Mouse (Mus musculus) erythroblast, embryonic 14.5 days (primary cell): ENCODE measurements around the gene Gm11077. TPM values are rescaled to one million over a fixed set of nuclear protein-coding genes. Genes with fewer than 3 reads are reported as not detected.

Experiments used
- H3K27me3 ChIP-seq: 2 replicates; pipeline ENCODE4 v1.6.1; 2012; ENCODE audit warnings: inconsistent platforms; ENCODE audit not compliant: control insufficient read depth
- H3K36me3 ChIP-seq: 2 replicates; pipeline ENCODE4 v1.6.1; 2012; ENCODE audit warnings: mild to moderate bottlenecking, inconsistent platforms; ENCODE audit not compliant: control insufficient read depth
- H3K4me1 ChIP-seq: 2 replicates; pipeline ENCODE4 v1.6.1; 2012; ENCODE audit warnings: inconsistent platforms; ENCODE audit not compliant: control insufficient read depth
- H3K4me3 ChIP-seq: replicated peaks from 2 replicates; pipeline ENCODE3; 2012; ENCODE audit warnings: moderate library complexity, mild to moderate bottlenecking, inconsistent platforms
- H3K9me3 ChIP-seq: 2 replicates; pipeline ENCODE4 v1.6.1; 2012; ENCODE audit warnings: low read length, inconsistent platforms, mixed read lengths; ENCODE audit not compliant: control insufficient read depth
- GATA1 ChIP-seq: IDR thresholded peaks from 2 replicates; pipeline ENCODE4 v1.6.1; 2012; ENCODE audit warnings: low read length, inconsistent platforms, mixed read lengths
- TAL1 ChIP-seq: IDR thresholded peaks from 3 replicates; pipeline ENCODE4 v1.6.1; 2012; ENCODE audit warnings: low read length, inconsistent platforms, mixed read lengths
- polyA plus RNA-seq: library from polyadenylated mRNA; stranded (reverse); fragments of >175 nt; gene quantifications from 2 replicates; pipeline ENCODE4 v1.2.3, GENCODE M21; 2012

Gm11077 gene
- polyA plus RNA-seq, 1 experiment: not detected

DNA sequence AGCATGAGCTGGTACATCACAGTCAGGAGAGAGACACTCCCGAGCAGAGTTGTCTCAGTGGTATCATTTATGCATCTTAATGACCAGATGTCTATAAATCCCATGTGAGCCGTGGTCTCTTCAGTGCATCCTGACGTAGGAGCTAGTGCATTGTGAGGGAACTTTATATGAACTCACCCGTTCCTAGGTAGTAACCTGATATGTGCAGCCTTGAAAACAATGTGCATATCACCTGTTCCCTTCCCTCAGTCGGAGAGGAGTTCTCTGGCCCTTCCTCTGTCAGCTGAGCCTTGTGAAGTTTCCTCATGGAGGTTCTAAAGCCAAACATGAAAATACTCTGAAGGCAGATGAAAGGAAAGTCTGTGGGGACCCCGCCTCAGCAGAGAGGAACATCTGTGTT lies 27.8 kb upstream of the Gm11077 start:
- H3K36me3 ChIP-seq: no peaks in the 10 kb centered on the region
- H3K4me1 ChIP-seq: no peaks in the 10 kb centered on the region
- peaks cover 18% of the 10 kb centered on the region for H3K9me3 ChIP-seq
- no peak for TF ChIP-seq GATA1
- TF ChIP-seq TAL1: no peak
- no peak overlapping the region for H3K4me3 ChIP-seq
- H3K27me3 ChIP-seq: no peaks in the 10 kb centered on the region

- H3K4me3 ChIP-seq: no peak overlapping the region
- H3K9me3 ChIP-seq: peaks cover 14% of the 10 kb centered on the region
- H3K27me3 ChIP-seq: no peaks in the 10 kb centered on the region
- TF ChIP-seq GATA1 (no peak), TAL1 (no peak)
- H3K36me3 ChIP-seq: no peaks in the 10 kb centered on the region
- H3K4me1 ChIP-seq: no peaks in the 10 kb centered on the region
Observed at GRCm38 (mm10) chr6:140705132-140705531, 24.0 kb upstream of the Gm11077 start.

GRCm38 (mm10) chr6:140706056-140706455 lies 23.0 kb upstream of the Gm11077 start:
- H3K4me3 ChIP-seq: no peak overlapping the region
- H3K9me3 ChIP-seq: peaks cover 8% of the 10 kb centered on the region
- no peaks in the 10 kb centered on the region for H3K36me3 ChIP-seq
- TF ChIP-seq TAL1 (no peak), GATA1 (no peak)
- no peaks in the 10 kb centered on the region for H3K4me1 ChIP-seq
- H3K27me3 ChIP-seq: no peaks in the 10 kb centered on the region

- no peaks in the 10 kb centered on the region for H3K27me3 ChIP-seq
- TF ChIP-seq GATA1: no peak
- no peak for TF ChIP-seq TAL1
- no peak overlapping the region for H3K4me3 ChIP-seq
- H3K9me3 ChIP-seq: peaks cover 3% of the 10 kb centered on the region
- no peaks in the 10 kb centered on the region for H3K36me3 ChIP-seq
- H3K4me1 ChIP-seq: no peaks in the 10 kb centered on the region
Observed at GRCm38 (mm10) chr6:140708059-140708458, 21.0 kb upstream of the Gm11077 start.

- Histone ChIP-seq H3K36me3 (no peaks in the 10 kb centered on the region), H3K4me1 (no peaks in the 10 kb centered on the region), H3K9me3 (peaks cover 3% of the 10 kb centered on the region), H3K4me3 (no peak overlapping the region), H3K27me3 (no peaks in the 10 kb centered on the region)
- TF ChIP-seq TAL1 (no peak), GATA1 (no peak)
Observed at GRCm38 (mm10) chr6:140709415-140710107, 19.5 kb upstream of the Gm11077 start.

- H3K9me3 ChIP-seq: no peaks in the 10 kb centered on the region
- H3K4me3 ChIP-seq: no peak overlapping the region
- TF ChIP-seq GATA1: no peak
- TF ChIP-seq TAL1: no peak
Observed at GRCm38 (mm10) chr6:140712754-140713153, 16.3 kb upstream of the Gm11077 start.

DNA sequence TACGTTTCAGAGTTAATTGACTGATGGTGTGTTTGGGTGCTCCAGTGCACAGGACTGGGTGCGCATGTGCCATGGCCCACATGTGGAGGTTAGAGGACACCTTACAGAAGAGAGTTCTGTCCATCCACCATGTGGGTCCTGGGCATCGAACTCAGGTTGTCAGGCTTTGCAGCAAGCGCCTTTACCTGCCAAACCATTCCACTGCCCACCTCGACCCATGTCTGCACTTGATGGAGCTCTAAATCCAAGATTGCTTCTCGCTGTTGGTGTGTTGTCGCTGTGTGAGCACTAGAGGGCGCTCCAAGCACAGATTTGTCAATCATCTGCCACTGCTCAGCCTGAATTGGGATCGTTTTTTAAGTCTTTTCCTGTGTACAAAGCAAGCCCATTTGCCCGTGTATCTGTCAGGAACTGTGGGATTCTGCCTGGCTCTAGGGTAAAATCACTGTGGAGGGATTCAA lies 14.1 kb upstream of the Gm11077 start:
- H3K4me3 ChIP-seq: no peak overlapping the region
- H3K36me3 ChIP-seq: no peaks in the 10 kb centered on the region
- no peaks in the 10 kb centered on the region for H3K27me3 ChIP-seq
- no peaks in the 10 kb centered on the region for H3K9me3 ChIP-seq
- TF ChIP-seq TAL1: no peak
- no peak for TF ChIP-seq GATA1
- H3K4me1 ChIP-seq: no peaks in the 10 kb centered on the region

More at GRCm38 (mm10) chr6:140712754-140713153, 16.3 kb upstream of the Gm11077 start:
- no peaks in the 10 kb centered on the region for H3K4me1 ChIP-seq
- no peaks in the 10 kb centered on the region for H3K36me3 ChIP-seq
- H3K27me3 ChIP-seq: no peaks in the 10 kb centered on the region

DNA sequence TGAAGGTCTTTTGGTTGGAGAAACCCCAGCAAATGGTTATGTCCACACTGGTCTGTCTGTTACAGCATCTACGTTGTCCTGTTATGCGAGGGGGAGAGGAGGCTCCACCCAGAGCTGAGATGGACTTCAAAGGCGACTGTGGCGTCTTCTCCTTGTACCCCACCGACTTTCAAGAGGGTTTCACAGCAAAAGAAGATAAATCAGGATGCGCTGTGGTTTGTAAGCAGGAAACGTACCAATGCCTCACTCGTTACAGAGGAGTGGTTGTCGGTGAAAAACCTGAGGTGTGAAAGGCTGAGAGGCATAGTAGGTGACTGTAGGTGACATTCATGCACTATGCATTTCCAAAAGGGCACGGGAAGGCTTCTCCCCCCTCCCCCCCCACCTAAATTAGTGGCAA lies 7.0 kb upstream of the Gm11077 start:
- Histone ChIP-seq H3K9me3 (no peaks in the 10 kb centered on the region), H3K4me1 (no peaks in the 10 kb centered on the region), H3K36me3 (no peaks in the 10 kb centered on the region), H3K4me3 (no peak overlapping the region), H3K27me3 (no peaks in the 10 kb centered on the region)
- TF ChIP-seq GATA1 (no peak), TAL1 (no peak)

DNA sequence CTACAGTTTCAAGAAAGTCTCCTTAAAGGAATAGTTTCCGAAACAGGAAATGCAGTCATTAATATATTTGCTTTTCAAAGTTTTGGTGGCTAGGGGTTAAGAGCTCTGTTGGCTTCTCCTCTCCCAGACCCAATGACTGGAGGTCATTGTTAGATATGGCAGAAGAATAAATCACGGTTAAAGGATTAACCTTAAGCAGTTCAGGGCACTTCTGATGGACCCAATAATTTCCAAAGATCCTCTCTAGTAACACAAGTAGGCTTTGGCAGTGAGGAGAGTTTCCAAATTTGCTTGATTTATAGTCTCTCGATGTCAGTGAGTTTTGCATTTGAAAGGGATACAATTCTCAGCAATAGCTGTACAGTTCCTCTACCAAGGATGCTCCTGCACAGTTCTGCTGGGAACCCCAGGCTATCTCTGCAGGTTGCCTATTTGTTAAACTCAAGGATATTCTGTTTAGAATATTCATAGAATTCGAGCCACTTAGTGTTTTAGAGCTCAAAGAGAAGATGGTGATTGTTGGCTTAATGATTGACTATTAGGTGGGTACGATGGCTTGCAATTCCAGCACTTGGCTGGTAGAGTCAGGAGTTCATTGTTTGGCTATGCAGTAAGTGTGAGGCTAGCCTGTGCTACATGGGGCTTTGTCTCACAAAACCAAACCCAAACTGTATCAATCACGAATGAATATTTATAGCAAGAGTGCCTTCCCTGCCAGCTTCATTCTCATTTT lies 1.8 kb downstream of the Gm11077 start:
- peaks cover 17% of the 10 kb centered on the region for H3K9me3 ChIP-seq
- no peaks in the 10 kb centered on the region for H3K27me3 ChIP-seq
- H3K4me3 ChIP-seq: no peak overlapping the region
- TF ChIP-seq GATA1 (no peak), TAL1 (no peak)
- no peaks in the 10 kb centered on the region for H3K4me1 ChIP-seq
- no peaks in the 10 kb centered on the region for H3K36me3 ChIP-seq

- Histone ChIP-seq H3K4me3 (no peak overlapping the region), H3K4me1 (no peaks in the 10 kb centered on the region), H3K36me3 (no peaks in the 10 kb centered on the region), H3K27me3 (no peaks in the 10 kb centered on the region), H3K9me3 (peaks cover 17% of the 10 kb centered on the region)
- TF ChIP-seq TAL1 (no peak), GATA1 (no peak)
Observed at GRCm38 (mm10) chr6:140731402-140731730, 2.3 kb downstream of the Gm11077 start.
